Mouse (Mus musculus): ENCODE data around the gene Smok3a.

GRCm38 (mm10) chr5:137975434-137975833 is 45.6 kb upstream of the Smok3a start:
- TF ChIP-seq CTCF (IDR thresholded peaks at IDR 0.05; ENCODE audit: insufficient read depth, low read depth, low read length) (no peak), POLR2A (IDR thresholded peaks at IDR 0.05; ENCODE audit: insufficient read depth, low read depth, low read length) (no peak)
